Mouse (Mus musculus) lung, postnatal 14 days (tissue): ENCODE data around the gene Psmd9.

Source experiments
- DNase-seq: peaks from one replicate; pipeline ENCODE4 v3.0.0; 2021

The Psmd9 gene

GRCm38 (mm10) chr5:123151707-123152362 lies 17.4 kb upstream of the Psmd9 start:
- DNase-seq: no peak

GRCm38 (mm10) chr5:123152901-123153300 lies 16.3 kb upstream of the Psmd9 start:
- no peak for DNase-seq

GRCm38 (mm10) chr5:123155425-123155824 lies 13.8 kb upstream of the Psmd9 start:
- peak; percentile 82 for DNase-seq

GRCm38 (mm10) chr5:123156763-123157162 lies 12.4 kb upstream of the Psmd9 start:
- DNase-seq: no peak

GRCm38 (mm10) chr5:123157972-123158371 lies 11.2 kb upstream of the Psmd9 start:
- no peak for DNase-seq

- DNase-seq: no peak
These were observed 9.8 kb upstream of the Psmd9 start for GRCm38 (mm10) chr5:123159446-123159845.

- no peak for DNase-seq
These were observed 9.3 kb upstream of the Psmd9 start for GRCm38 (mm10) chr5:123159866-123160265.

- DNase-seq: no peak
These were observed 8.9 kb upstream of the Psmd9 start for GRCm38 (mm10) chr5:123160341-123160740.

GRCm38 (mm10) chr5:123162942-123163341 lies 6.3 kb upstream of the Psmd9 start:
- no peak for DNase-seq

- no peak for DNase-seq
These were observed 2.8 kb upstream of the Psmd9 start for GRCm38 (mm10) chr5:123166437-123166836.

- no peak for DNase-seq
These were observed 1.6 kb upstream of the Psmd9 start for GRCm38 (mm10) chr5:123167591-123167990.

- DNase-seq: no peak
These were observed 1.2 kb downstream of the Psmd9 start for GRCm38 (mm10) chr5:123170365-123170764.

- peak; percentile 87 for DNase-seq
These were observed 2.6 kb downstream of the Psmd9 start for GRCm38 (mm10) chr5:123171646-123172350.

- DNase-seq: no peak
These were observed 9.6 kb downstream of the Psmd9 start for GRCm38 (mm10) chr5:123178792-123179191.

- DNase-seq: no peak
These were observed 11.2 kb downstream of the Psmd9 start for GRCm38 (mm10) chr5:123180390-123180789.

- DNase-seq: no peak
These were observed 12.3 kb downstream of the Psmd9 start for GRCm38 (mm10) chr5:123181536-123181935.

GRCm38 (mm10) chr5:123182651-123183050 lies 13.4 kb downstream of the Psmd9 start, which contains the start of gene Hpd:
Gene Hpd (minus strand): TSS chr5:123182727.
- DNase-seq: no peak

- DNase-seq: peak; percentile 17
These were observed 16.8 kb downstream of the Psmd9 start for GRCm38 (mm10) chr5:123185966-123186365.

GRCm38 (mm10) chr5:123187306-123187705 lies 18.1 kb downstream of the Psmd9 start:
- no peak for DNase-seq

GRCm38 (mm10) chr5:123190912-123191311 lies 21.7 kb downstream of the Psmd9 start:
- no peak for DNase-seq

- DNase-seq: no peak
These were observed 22.2 kb downstream of the Psmd9 start for GRCm38 (mm10) chr5:123191427-123191826.

GRCm38 (mm10) chr5:123192606-123193150 lies 23.5 kb downstream of the Psmd9 start:
- DNase-seq: no peak

- no peak for DNase-seq
These were observed 24.2 kb downstream of the Psmd9 start for GRCm38 (mm10) chr5:123193436-123193835.

GRCm38 (mm10) chr5:123194856-123195255 lies 25.6 kb downstream of the Psmd9 start:
- DNase-seq: no peak
